Mouse (Mus musculus): ENCODE results near the gene Tbcb.

GRCm38 (mm10) chr7:30205383-30205782 lies 26.7 kb downstream of the Tbcb start:
- TF ChIP-seq POLR2A (IDR thresholded peaks at IDR 0.05; ENCODE audit: borderline replicate concordance, low read depth, low read length) (no peak), CTCF (IDR thresholded peaks at IDR 0.05; ENCODE audit: low read depth, low read length) (no peak)

All from bone marrow macrophage, adult 2 months (primary cell).